Mouse (Mus musculus): ENCODE results near the gene Cul9. TPM values are rescaled to one million over a fixed set of nuclear protein-coding genes. Genes with fewer than 3 reads are reported as not detected.

The Cul9 gene
- total and polyA plus RNA-seq, 3 experiments, result 0.45 to 0.76 (median 0.70) TPM

DNA sequence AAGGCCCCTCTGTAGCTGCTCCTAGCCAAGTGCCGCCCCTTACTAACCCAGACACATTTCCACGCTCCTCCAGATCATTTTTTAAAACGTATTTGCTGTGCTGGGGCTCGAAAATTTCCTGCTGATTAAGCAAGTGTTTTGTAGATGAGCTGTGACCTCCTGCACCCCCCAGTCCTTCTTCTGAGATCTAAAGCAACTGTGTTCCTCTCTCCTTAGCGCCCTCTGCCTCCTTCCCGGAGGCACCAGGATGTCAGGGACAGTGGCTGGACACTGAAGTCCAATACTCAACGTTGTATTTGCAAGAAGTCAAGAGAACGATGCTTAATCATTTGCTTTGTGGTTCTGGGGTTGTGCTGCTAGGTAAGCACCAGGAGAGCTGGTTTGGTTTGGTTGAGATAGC, 84.8 kb downstream of the Cul9 start:
- peaks cover 8% of the 10 kb centered on the region for H3K27me3 ChIP-seq (ENCODE audit: insufficient read depth, low read length)
- DNase-seq (ENCODE audit: low spot score), result no peak
- ATAC-seq (ENCODE audit: extremely low read depth, insufficient number of reproducible peaks, low FRiP score, poor library complexity, severe bottlenecking), result no peak
- H3K36me3 ChIP-seq (replicated peaks), result no peaks in the 10 kb centered on the region
- H3K4me1 ChIP-seq (ENCODE audit: insufficient read depth, low read depth, low read length), result no peaks in the 10 kb centered on the region
- H3K4me3 ChIP-seq (ENCODE audit: low read depth, low read length), result no peak overlapping the region
- no peaks in the 10 kb centered on the region for H3K9me3 ChIP-seq (replicated peaks)
- TF ChIP-seq GATA2 (IDR thresholded peaks at IDR 0.05; ENCODE audit: borderline replicate concordance, low read depth, low read length), result no peak
- TF ChIP-seq GATA1 (IDR thresholded peaks at IDR 0.05; ENCODE audit: borderline replicate concordance, low read length), result no peak
- TF ChIP-seq CTCF (IDR thresholded peaks at IDR 0.05; ENCODE audit: low read depth, low read length), result no peak

DNA sequence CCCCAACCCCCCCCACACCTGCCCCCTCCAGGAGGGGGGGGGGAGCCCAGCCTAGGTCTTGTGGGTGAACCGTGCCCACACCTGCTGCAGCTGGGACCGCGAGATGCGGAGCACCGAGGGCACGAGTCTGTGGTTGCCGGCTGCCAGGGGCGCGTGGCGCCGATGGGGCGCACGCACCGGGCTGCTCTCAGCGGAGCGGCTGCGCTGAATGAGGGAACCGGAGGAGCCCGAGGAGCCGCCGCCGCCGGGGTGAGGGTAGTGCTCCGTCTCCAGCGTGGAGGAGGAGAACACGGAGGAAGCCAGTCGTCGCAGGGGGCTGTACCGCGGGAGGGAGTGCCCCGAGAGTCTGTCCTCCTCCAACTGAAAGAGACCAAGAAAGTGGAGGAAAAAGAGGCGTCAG, 85.5 kb downstream of the Cul9 start:
- no peak overlapping the region for H3K4me3 ChIP-seq (ENCODE audit: low read depth, low read length)
- TF ChIP-seq POLR2AphosphoS5 (IDR thresholded peaks at IDR 0.05; ENCODE audit: insufficient replicate concordance, low read depth, low read length) (no peak), TAL1 (conservative IDR thresholded peaks at IDR 0.05; ENCODE audit: low read depth, low read length) (no peak), CTCF (IDR thresholded peaks at IDR 0.05; ENCODE audit: low read depth, low read length) (no peak), GATA2 (IDR thresholded peaks at IDR 0.05; ENCODE audit: borderline replicate concordance, low read depth, low read length) (no peak), GATA1 (IDR thresholded peaks at IDR 0.05; ENCODE audit: borderline replicate concordance, low read length) (no peak)

DNA sequence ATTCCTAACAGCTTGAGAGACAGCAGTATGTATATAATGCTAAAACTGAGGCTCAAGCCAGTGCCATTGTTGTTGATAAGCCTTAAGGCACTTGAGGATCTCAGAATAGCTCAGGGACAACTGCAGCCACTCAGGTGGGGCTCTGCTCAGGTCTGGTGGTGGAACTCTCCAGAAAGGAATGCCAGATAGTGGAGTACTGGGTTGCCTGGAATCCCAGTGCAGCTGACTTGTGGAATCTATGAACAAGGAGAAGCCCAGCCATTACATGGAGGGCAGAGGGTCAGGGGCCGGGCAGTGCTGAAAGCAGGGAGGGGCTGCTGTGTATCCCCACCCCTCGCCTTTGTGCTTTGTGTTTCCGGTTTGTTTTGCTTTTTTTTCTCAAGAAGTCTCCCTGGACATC, 87.7 kb downstream of the Cul9 start:
- Histone ChIP-seq H3K9me3 (replicated peaks) (no peaks in the 10 kb centered on the region), H3K4me3 (ENCODE audit: low read depth, low read length) (no peak overlapping the region), H3K36me3 (replicated peaks) (no peaks in the 10 kb centered on the region), H3K4me1 (ENCODE audit: insufficient read depth, low read depth, low read length) (no peaks in the 10 kb centered on the region), H3K27me3 (ENCODE audit: insufficient read depth, low read length) (peaks cover 28% of the 10 kb centered on the region)
- TF ChIP-seq CTCF (IDR thresholded peaks at IDR 0.05; ENCODE audit: low read depth, low read length) (no peak), GATA1 (IDR thresholded peaks at IDR 0.05; ENCODE audit: borderline replicate concordance, low read length) (no peak), POLR2AphosphoS5 (IDR thresholded peaks at IDR 0.05; ENCODE audit: insufficient replicate concordance, low read depth, low read length) (no peak), TAL1 (conservative IDR thresholded peaks at IDR 0.05; ENCODE audit: low read depth, low read length) (no peak), GATA2 (IDR thresholded peaks at IDR 0.05; ENCODE audit: borderline replicate concordance, low read depth, low read length) (no peak)
- DNase-seq (ENCODE audit: low spot score) (no peak), ATAC-seq (ENCODE audit: extremely low read depth, insufficient number of reproducible peaks, low FRiP score, poor library complexity, severe bottlenecking) (no peak)

More for the DNA sequence above, 85.5 kb downstream of the Cul9 start:
- Histone ChIP-seq H3K27me3 (ENCODE audit: insufficient read depth, low read length) (peaks cover 14% of the 10 kb centered on the region), H3K4me1 (ENCODE audit: insufficient read depth, low read depth, low read length) (no peaks in the 10 kb centered on the region), H3K9me3 (replicated peaks) (no peaks in the 10 kb centered on the region), H3K36me3 (replicated peaks) (no peaks in the 10 kb centered on the region)
- no peak for DNase-seq (ENCODE audit: low spot score)
- ATAC-seq (ENCODE audit: extremely low read depth, insufficient number of reproducible peaks, low FRiP score, poor library complexity, severe bottlenecking), result no peak

DNA sequence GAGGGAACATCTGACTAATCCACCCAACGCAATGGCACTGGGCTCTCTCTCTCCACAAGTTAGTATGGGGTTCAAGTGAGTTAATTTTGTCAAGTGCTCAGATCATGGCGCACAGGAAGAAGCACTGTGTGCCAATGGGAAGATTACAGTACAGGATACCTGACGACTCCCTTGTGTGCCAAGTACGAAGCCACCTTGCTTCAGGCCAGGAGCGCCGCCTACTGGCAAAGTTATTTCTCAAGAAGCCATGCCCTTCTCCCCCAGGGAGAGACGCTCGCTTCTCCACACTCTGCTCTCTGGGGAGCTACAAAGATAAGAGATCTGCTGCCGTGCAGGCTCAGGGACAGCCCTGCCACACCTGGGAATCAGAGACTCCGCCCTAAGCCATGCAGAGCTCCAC, 88.4 kb downstream of the Cul9 start:
- TF ChIP-seq POLR2AphosphoS5 (IDR thresholded peaks at IDR 0.05; ENCODE audit: insufficient replicate concordance, low read depth, low read length) (no peak), CTCF (IDR thresholded peaks at IDR 0.05; ENCODE audit: low read depth, low read length) (0 out of 2 replicates have a peak, but pooled peaks have one; percentile 29), GATA1 (IDR thresholded peaks at IDR 0.05; ENCODE audit: borderline replicate concordance, low read length) (no peak), TAL1 (conservative IDR thresholded peaks at IDR 0.05; ENCODE audit: low read depth, low read length) (no peak), GATA2 (IDR thresholded peaks at IDR 0.05; ENCODE audit: borderline replicate concordance, low read depth, low read length) (no peak)
- H3K4me1 ChIP-seq (ENCODE audit: insufficient read depth, low read depth, low read length), result no peaks in the 10 kb centered on the region
- H3K4me3 ChIP-seq (ENCODE audit: low read depth, low read length), result no peak overlapping the region
- H3K9me3 ChIP-seq (replicated peaks), result no peaks in the 10 kb centered on the region
- peak; percentile 32 for DNase-seq (ENCODE audit: low spot score)
- H3K27me3 ChIP-seq (ENCODE audit: insufficient read depth, low read length), result peaks cover 31% of the 10 kb centered on the region
- no peak for ATAC-seq (ENCODE audit: extremely low read depth, insufficient number of reproducible peaks, low FRiP score, poor library complexity, severe bottlenecking)
- H3K36me3 ChIP-seq (replicated peaks), result no peaks in the 10 kb centered on the region

DNA sequence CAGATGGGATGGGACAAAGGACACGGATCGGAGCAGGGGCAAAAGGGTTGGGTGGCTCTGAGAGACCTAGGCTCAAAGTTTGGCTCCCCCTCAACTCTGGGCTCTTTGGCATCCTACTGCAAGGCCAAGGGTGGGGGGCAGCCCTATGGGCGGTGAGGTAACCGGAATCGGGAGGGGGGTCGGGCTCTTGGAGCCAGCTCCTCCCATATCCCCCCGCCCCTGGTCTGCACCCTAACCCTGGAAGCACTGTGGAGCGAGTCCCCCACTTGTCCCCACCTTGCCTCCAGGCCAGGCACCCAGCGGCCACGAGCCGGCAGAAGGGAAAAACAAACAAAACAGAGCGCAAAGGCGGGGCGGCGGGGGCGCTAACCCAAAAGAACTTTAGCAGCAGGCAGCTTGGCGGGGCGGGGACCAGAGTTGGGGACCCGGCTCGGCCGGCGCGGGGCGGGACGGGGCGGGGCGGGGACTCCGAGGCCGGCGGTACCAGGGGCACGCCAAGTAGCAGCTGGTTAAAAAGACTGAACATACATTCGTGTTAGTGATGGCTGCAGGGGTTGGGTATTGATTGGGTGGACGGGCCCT, 91.0 kb downstream of the Cul9 start:
- Histone ChIP-seq H3K27me3 (ENCODE audit: insufficient read depth, low read length) (peaks cover 34% of the 10 kb centered on the region), H3K9me3 (replicated peaks) (no peaks in the 10 kb centered on the region), H3K4me1 (ENCODE audit: insufficient read depth, low read depth, low read length) (no peaks in the 10 kb centered on the region), H3K36me3 (replicated peaks) (no peaks in the 10 kb centered on the region), H3K4me3 (ENCODE audit: low read depth, low read length) (no peak overlapping the region)
- DNase-seq (ENCODE audit: low spot score) (no peak), ATAC-seq (ENCODE audit: extremely low read depth, insufficient number of reproducible peaks, low FRiP score, poor library complexity, severe bottlenecking) (no peak)
- TF ChIP-seq GATA1 (IDR thresholded peaks at IDR 0.05; ENCODE audit: borderline replicate concordance, low read length) (no peak), POLR2AphosphoS5 (IDR thresholded peaks at IDR 0.05; ENCODE audit: insufficient replicate concordance, low read depth, low read length) (no peak), CTCF (IDR thresholded peaks at IDR 0.05; ENCODE audit: low read depth, low read length) (no peak), GATA2 (IDR thresholded peaks at IDR 0.05; ENCODE audit: borderline replicate concordance, low read depth, low read length) (no peak), TAL1 (conservative IDR thresholded peaks at IDR 0.05; ENCODE audit: low read depth, low read length) (no peak)

DNA sequence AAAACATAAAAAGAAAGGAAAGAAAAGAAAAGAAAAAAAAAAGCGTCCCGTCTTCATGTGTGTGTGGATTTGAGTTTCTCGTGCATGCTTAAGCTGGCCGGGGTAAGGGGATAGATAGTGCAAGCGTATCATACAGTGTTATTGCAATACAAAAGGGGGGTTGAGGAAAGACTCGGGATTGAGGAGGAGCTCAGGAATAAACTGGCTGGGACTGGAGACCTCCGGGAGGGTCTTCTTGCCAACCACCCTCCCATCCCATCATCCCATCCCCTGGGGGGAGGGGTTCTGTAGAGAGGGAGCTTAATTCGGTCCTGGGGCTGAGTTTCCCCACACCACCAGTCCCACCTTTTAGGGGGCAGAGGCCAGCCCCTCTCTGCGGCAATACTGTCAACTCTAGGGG, 91.6 kb downstream of the Cul9 start:
- Histone ChIP-seq H3K27me3 (ENCODE audit: insufficient read depth, low read length) (peaks cover 34% of the 10 kb centered on the region), H3K4me1 (ENCODE audit: insufficient read depth, low read depth, low read length) (no peaks in the 10 kb centered on the region), H3K9me3 (replicated peaks) (no peaks in the 10 kb centered on the region), H3K4me3 (ENCODE audit: low read depth, low read length) (no peak overlapping the region), H3K36me3 (replicated peaks) (no peaks in the 10 kb centered on the region)
- TF ChIP-seq POLR2AphosphoS5 (IDR thresholded peaks at IDR 0.05; ENCODE audit: insufficient replicate concordance, low read depth, low read length) (no peak), TAL1 (conservative IDR thresholded peaks at IDR 0.05; ENCODE audit: low read depth, low read length) (no peak), GATA2 (IDR thresholded peaks at IDR 0.05; ENCODE audit: borderline replicate concordance, low read depth, low read length) (no peak), CTCF (IDR thresholded peaks at IDR 0.05; ENCODE audit: low read depth, low read length) (no peak), GATA1 (IDR thresholded peaks at IDR 0.05; ENCODE audit: borderline replicate concordance, low read length) (no peak)
- no peak for DNase-seq (ENCODE audit: low spot score)
- ATAC-seq (ENCODE audit: extremely low read depth, insufficient number of reproducible peaks, low FRiP score, poor library complexity, severe bottlenecking), result no peak
